Mouse (Mus musculus): ENCODE measurements around the gene Amh.

The Amh gene

GRCm38 (mm10) chr10:80785963-80786362 is 19.1 kb upstream of the Amh start:
- DNase-seq (ENCODE audit: low spot score in 2 of 2) = no peak

GRCm38 (mm10) chr10:80787517-80787916 is 17.5 kb upstream of the Amh start:
- DNase-seq (ENCODE audit: low spot score in 2 of 2) = no peak

- no peak for DNase-seq (ENCODE audit: low spot score in 2 of 2)
These were observed 14.2 kb upstream of the Amh start for GRCm38 (mm10) chr10:80790761-80791404.

- no peak for DNase-seq (ENCODE audit: low spot score in 2 of 2)
These were observed 13.4 kb upstream of the Amh start for GRCm38 (mm10) chr10:80791476-80792174.

- DNase-seq (ENCODE audit: low spot score in 2 of 2) = no peak
These were observed 12.6 kb upstream of the Amh start for GRCm38 (mm10) chr10:80792175-80793032.

GRCm38 (mm10) chr10:80793033-80793784 is 11.8 kb upstream of the Amh start:
- no peak for DNase-seq (ENCODE audit: low spot score in 2 of 2)

GRCm38 (mm10) chr10:80793803-80794202 is 11.2 kb upstream of the Amh start:
- DNase-seq (ENCODE audit: low spot score in 2 of 2) = no peak

- DNase-seq (ENCODE audit: low spot score in 2 of 2) = no peak
These were observed 10.3 kb upstream of the Amh start for GRCm38 (mm10) chr10:80794750-80795149.

- no peak for DNase-seq (ENCODE audit: low spot score in 2 of 2)
These were observed 8.7 kb upstream of the Amh start for GRCm38 (mm10) chr10:80796307-80796848.

GRCm38 (mm10) chr10:80797186-80798149 is 7.6 kb upstream of the Amh start:
- no peak for DNase-seq (ENCODE audit: low spot score in 2 of 2)

- peak; percentile 97 to 98 for DNase-seq (ENCODE audit: low spot score in 2 of 2)
These were observed 6.7 kb upstream of the Amh start, which contains the start of the genes Sf3a2 and Plekhj1 for GRCm38 (mm10) chr10:80798150-80799006. Gene Sf3a2 (plus strand): TSS chr10:80798198. Gene Plekhj1 (minus strand): TSS chr10:80798626.

GRCm38 (mm10) chr10:80799070-80799566 is 5.9 kb upstream of the Amh start:
- no peak for DNase-seq (ENCODE audit: low spot score in 2 of 2)

GRCm38 (mm10) chr10:80802204-80802912 is 2.7 kb upstream of the Amh start:
- no peak for DNase-seq (ENCODE audit: low spot score in 2 of 2)

- no peak for DNase-seq (ENCODE audit: low spot score in 2 of 2)
These were observed 2.0 kb upstream of the Amh start for GRCm38 (mm10) chr10:80802996-80803395.

- DNase-seq (ENCODE audit: low spot score in 2 of 2) = no peak
These were observed 703 bp upstream of the Amh start for GRCm38 (mm10) chr10:80804340-80804739.

GRCm38 (mm10) chr10:80805322-80805721 is 279 bp downstream of the Amh start:
- DNase-seq (ENCODE audit: low spot score in 2 of 2) = no peak

GRCm38 (mm10) chr10:80805925-80806324 is 882 bp downstream of the Amh start:
- DNase-seq (ENCODE audit: low spot score in 2 of 2) = peak; percentile 76

GRCm38 (mm10) chr10:80806341-80807056 is 1.5 kb downstream of the Amh start:
- DNase-seq (ENCODE audit: low spot score in 2 of 2) = no peak

All from frontal cortex, postnatal 36 days (tissue).